Mouse (Mus musculus): ENCODE measurements around the gene Zfp94. TPM values are rescaled to one million over a fixed set of nuclear protein-coding genes. Genes with fewer than 3 reads are reported as not detected.

Gene Zfp94
- polyA plus RNA-seq, 1 experiment from 2014 or later, result 2.2 TPM

- peaks cover 9% of the 10 kb centered on the region for H3K4me1 ChIP-seq (ENCODE audit: insufficient read depth)
- 92% methylated on average over 7 of the region's 7 CpGs for WGBS (ENCODE audit: insufficient replicate concordance)
- TF ChIP-seq CTCF (IDR thresholded peaks at IDR 0.05; ENCODE audit: low read depth), result no peak
- H3K27me3 ChIP-seq (ENCODE audit: insufficient read depth, low read length), result 0 out of 2 replicates have a peak, but pooled peaks cover 4% of the 10 kb centered on the region
- no peak overlapping the region for H3K4me3 ChIP-seq (ENCODE audit: low read depth, low read length)
- DNase-seq (no peak), ATAC-seq (no peak)
- no peak overlapping the region for H3K9ac ChIP-seq (replicated peaks)
- H3K4me2 ChIP-seq (ENCODE audit: low read depth, low read length), result no peak overlapping the region
- no peaks in the 10 kb centered on the region for H3K9me3 ChIP-seq (ENCODE audit: low read length)
- no peak overlapping the region for H3K27ac ChIP-seq (ENCODE audit: low read depth)
- H3K36me3 ChIP-seq (replicated peaks; ENCODE audit: insufficient read depth, low read length), result 0 out of 2 replicates have a peak, but pooled peaks cover 2% of the 10 kb centered on the region
Measured at GRCm38 (mm10) chr7:24295376-24295775, 21.1 kb downstream of the Zfp94 start.

GRCm38 (mm10) chr7:24294763-24295162, 21.7 kb downstream of the Zfp94 start:
- WGBS (ENCODE audit: insufficient replicate concordance), result 93% methylated on average over 4 of the region's 4 CpGs
- TF ChIP-seq EP300 (IDR thresholded peaks at IDR 0.05; ENCODE audit: low read depth), result no peak
- TF ChIP-seq CTCF (IDR thresholded peaks at IDR 0.05; ENCODE audit: low read depth), result no peak
- no peaks in the 10 kb centered on the region for H3K9me3 ChIP-seq (ENCODE audit: low read length)
- ATAC-seq, result no peak
- H3K27me3 ChIP-seq (ENCODE audit: insufficient read depth, low read length), result 0 out of 2 replicates have a peak, but pooled peaks cover 4% of the 10 kb centered on the region
- no peak overlapping the region for H3K4me2 ChIP-seq (ENCODE audit: low read depth, low read length)
- H3K9ac ChIP-seq (replicated peaks), result no peak overlapping the region
- H3K36me3 ChIP-seq (replicated peaks; ENCODE audit: insufficient read depth, low read length), result 0 out of 2 replicates have a peak, but pooled peaks cover 2% of the 10 kb centered on the region
- peaks cover 3% of the 10 kb centered on the region; the same call in 1 of the 2 replicates for H3K4me1 ChIP-seq (ENCODE audit: insufficient read depth)
- no peak overlapping the region for H3K27ac ChIP-seq (ENCODE audit: low read depth)
- H3K4me3 ChIP-seq (ENCODE audit: low read depth, low read length), result no peak overlapping the region
- no peak for DNase-seq

GRCm38 (mm10) chr7:24293061-24293851, 23.2 kb downstream of the Zfp94 start:
- H3K27ac ChIP-seq (ENCODE audit: low read depth), result no peak overlapping the region
- TF ChIP-seq EP300 (IDR thresholded peaks at IDR 0.05; ENCODE audit: low read depth) (no peak), CTCF (IDR thresholded peaks at IDR 0.05; ENCODE audit: low read depth) (no peak)
- H3K9me3 ChIP-seq (ENCODE audit: low read length), result no peaks in the 10 kb centered on the region
- ATAC-seq (no peak), DNase-seq (no peak)
- no peaks in the 10 kb centered on the region for H3K4me1 ChIP-seq (ENCODE audit: insufficient read depth)
- no peaks in the 10 kb centered on the region for H3K27me3 ChIP-seq (ENCODE audit: insufficient read depth, low read length)
- H3K9ac ChIP-seq (replicated peaks), result no peak overlapping the region
- WGBS (ENCODE audit: insufficient replicate concordance), result 79% methylated on average over 12 of the region's 12 CpGs
- H3K36me3 ChIP-seq (replicated peaks; ENCODE audit: insufficient read depth, low read length), result 0 out of 2 replicates have a peak, but pooled peaks cover 2% of the 10 kb centered on the region
- H3K4me2 ChIP-seq (ENCODE audit: low read depth, low read length), result no peak overlapping the region
- H3K4me3 ChIP-seq (ENCODE audit: low read depth, low read length), result no peak overlapping the region

GRCm38 (mm10) chr7:24291387-24292090, 24.9 kb downstream of the Zfp94 start:
- Histone ChIP-seq H3K4me2 (ENCODE audit: low read depth, low read length) (no peak overlapping the region), H3K36me3 (replicated peaks; ENCODE audit: insufficient read depth, low read length) (0 out of 2 replicates have a peak, but pooled peaks cover 2% of the 10 kb centered on the region), H3K4me3 (ENCODE audit: low read depth, low read length) (no peak overlapping the region), H3K4me1 (ENCODE audit: insufficient read depth) (no peaks in the 10 kb centered on the region), H3K9ac (replicated peaks) (no peak overlapping the region), H3K9me3 (ENCODE audit: low read length) (no peaks in the 10 kb centered on the region), H3K27ac (ENCODE audit: low read depth) (no peak overlapping the region), H3K27me3 (ENCODE audit: insufficient read depth, low read length) (no peaks in the 10 kb centered on the region)
- DNase-seq, result no peak
- no peak for ATAC-seq
- 90% methylated on average over 27 of the region's 27 CpGs for WGBS (ENCODE audit: insufficient replicate concordance)
- TF ChIP-seq EP300 (IDR thresholded peaks at IDR 0.05; ENCODE audit: low read depth) (no peak), CTCF (IDR thresholded peaks at IDR 0.05; ENCODE audit: low read depth) (no peak)

- 0 out of 2 replicates have a peak, but pooled peaks cover 2% of the 10 kb centered on the region for H3K36me3 ChIP-seq (replicated peaks; ENCODE audit: insufficient read depth, low read length)
- no peak overlapping the region for H3K4me2 ChIP-seq (ENCODE audit: low read depth, low read length)
- no peak overlapping the region for H3K4me3 ChIP-seq (ENCODE audit: low read depth, low read length)
- DNase-seq (no peak), ATAC-seq (no peak)
- no peaks in the 10 kb centered on the region for H3K4me1 ChIP-seq (ENCODE audit: insufficient read depth)
- no peaks in the 10 kb centered on the region for H3K9me3 ChIP-seq (ENCODE audit: low read length)
- WGBS (ENCODE audit: insufficient replicate concordance), result 86% methylated on average over 4 of the region's 4 CpGs
- H3K27me3 ChIP-seq (ENCODE audit: insufficient read depth, low read length), result no peaks in the 10 kb centered on the region
- H3K9ac ChIP-seq (replicated peaks), result no peak overlapping the region
- no peak for TF ChIP-seq CTCF (IDR thresholded peaks at IDR 0.05; ENCODE audit: low read depth)
- TF ChIP-seq EP300 (IDR thresholded peaks at IDR 0.05; ENCODE audit: low read depth), result no peak
- H3K27ac ChIP-seq (ENCODE audit: low read depth), result no peak overlapping the region
Measured at GRCm38 (mm10) chr7:24290106-24290693, 26.3 kb downstream of the Zfp94 start.

- TF ChIP-seq EP300 (IDR thresholded peaks at IDR 0.05; ENCODE audit: low read depth) (no peak), CTCF (IDR thresholded peaks at IDR 0.05; ENCODE audit: low read depth) (no peak)
- H3K4me3 ChIP-seq (ENCODE audit: low read depth, low read length), result no peak overlapping the region
- no peaks in the 10 kb centered on the region; the same call in 1 of the 2 replicates for H3K9me3 ChIP-seq (ENCODE audit: low read length)
- no peak overlapping the region for H3K4me2 ChIP-seq (ENCODE audit: low read depth, low read length)
- H3K27ac ChIP-seq (ENCODE audit: low read depth), result no peak overlapping the region
- H3K36me3 ChIP-seq (replicated peaks; ENCODE audit: insufficient read depth, low read length), result 0 out of 2 replicates have a peak, but pooled peaks cover 2% of the 10 kb centered on the region
- DNase-seq (no peak), ATAC-seq (no peak)
- H3K9ac ChIP-seq (replicated peaks), result no peak overlapping the region
- no peaks in the 10 kb centered on the region for H3K4me1 ChIP-seq (ENCODE audit: insufficient read depth)
- no peaks in the 10 kb centered on the region for H3K27me3 ChIP-seq (ENCODE audit: insufficient read depth, low read length)
- WGBS (ENCODE audit: insufficient replicate concordance), result 85% methylated on average over 6 of the region's 6 CpGs
Measured at GRCm38 (mm10) chr7:24288512-24288911, 28.0 kb downstream of the Zfp94 start.

Data from liver, postnatal 0 days (tissue).